Mouse (Mus musculus) kidney, postnatal 4 days (tissue): ENCODE measurements around the gene Arf6.
"Not testable (repeated sequence)": the region's sequence is repeated elsewhere in the genome, so short reads cannot be mapped to it uniquely, and the experiment has no call there.

Experiments
- DNase-seq, 2 experiments: peaks; one replicate each; pipeline ENCODE4 v3.0.0; 2021; ENCODE audit warnings: mixed read lengths in 2 of 2

The Arf6 gene

GRCm38 (mm10) chr12:69373850-69374766, 2.2 kb downstream of the Arf6 start:
- peak in 1 of 2 experiments; percentile 27 for DNase-seq

- no peak for DNase-seq
These were observed 4.2 kb downstream of the Arf6 start for GRCm38 (mm10) chr12:69376132-69376531.

- DNase-seq: no peak
These were observed 5.2 kb downstream of the Arf6 start for GRCm38 (mm10) chr12:69377188-69377587.

DNA sequence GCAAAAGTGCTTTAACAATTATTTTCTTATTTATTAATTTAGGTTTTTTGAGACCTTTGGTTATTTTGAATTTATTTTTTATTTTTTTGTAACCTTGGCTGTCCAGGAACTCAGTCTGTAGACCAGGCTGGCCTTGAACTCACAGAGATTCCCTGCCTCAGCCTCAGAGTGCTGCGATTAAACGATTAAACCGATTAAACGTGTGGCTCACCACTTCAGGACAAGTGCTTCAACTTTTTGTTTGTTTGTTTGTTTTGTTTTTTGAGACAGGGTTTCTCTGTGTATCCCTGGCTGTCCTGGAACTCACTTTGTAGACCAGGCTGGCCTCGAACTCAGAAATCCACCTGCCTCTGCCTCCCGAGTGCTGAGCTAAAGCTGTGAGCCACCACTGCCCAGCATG, 5.7 kb downstream of the Arf6 start:
- not testable (repeated sequence) for DNase-seq

DNA sequence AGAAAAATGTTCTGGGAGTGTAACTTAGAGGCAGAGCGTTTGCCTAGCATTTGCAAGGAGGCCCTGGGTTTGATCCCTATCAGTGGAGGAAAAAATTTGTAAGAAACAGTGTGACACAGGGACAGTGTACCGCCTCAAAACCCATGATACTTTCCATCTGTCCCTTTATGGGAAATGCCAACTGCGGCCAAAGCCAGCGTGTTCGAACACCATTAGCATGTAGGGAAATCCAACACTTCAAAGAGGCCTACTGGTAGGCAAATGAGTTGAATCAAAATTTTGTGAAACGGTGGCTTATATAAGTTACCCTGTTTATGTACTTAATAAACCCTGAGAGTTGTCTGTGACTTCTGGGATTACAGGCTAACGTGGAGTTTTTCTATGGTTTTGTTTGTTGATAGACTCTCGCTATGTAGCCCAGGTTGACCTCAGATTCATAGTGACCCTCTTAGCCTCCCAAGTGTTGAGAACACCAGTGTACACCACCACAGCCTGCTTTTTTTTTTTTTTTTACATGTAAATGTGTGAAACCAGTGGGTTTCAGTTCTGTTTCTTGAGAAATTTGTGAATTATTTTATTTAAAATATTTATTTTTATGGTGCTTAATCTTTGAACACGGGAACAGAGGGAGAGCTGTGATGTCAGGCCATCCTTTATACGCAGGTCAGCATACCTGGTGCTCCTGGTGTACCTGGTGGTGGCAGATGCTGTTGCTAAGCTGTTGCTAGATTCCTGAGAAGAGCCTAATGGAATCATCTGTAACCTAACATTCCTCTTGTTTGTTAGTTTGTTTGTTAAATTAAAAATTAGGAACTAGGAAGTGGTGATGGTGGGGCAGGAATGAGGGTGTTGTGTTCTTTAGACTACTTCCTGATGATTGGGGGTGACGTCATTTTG, 6.9 kb downstream of the Arf6 start:
- no peak for DNase-seq

DNA sequence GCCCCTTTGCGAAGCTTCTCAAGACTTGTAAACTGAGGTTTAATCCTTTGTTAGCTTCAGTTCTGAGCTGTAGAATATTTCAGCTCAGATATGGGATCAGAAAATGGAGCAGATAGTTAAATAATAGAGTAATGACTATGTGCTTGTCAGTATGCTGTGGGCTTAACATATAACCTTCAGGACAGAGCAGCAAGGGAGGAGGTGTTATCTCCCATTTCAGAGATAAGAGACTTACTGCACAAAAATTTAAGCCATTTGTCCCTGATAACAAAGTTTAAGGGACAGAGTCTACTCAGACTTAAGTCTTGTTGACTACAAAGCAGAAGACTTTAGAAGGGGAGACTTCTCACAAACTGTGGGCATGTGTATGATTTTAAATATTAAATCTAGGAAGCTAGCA, 10.9 kb downstream of the Arf6 start:
- DNase-seq: no peak

DNA sequence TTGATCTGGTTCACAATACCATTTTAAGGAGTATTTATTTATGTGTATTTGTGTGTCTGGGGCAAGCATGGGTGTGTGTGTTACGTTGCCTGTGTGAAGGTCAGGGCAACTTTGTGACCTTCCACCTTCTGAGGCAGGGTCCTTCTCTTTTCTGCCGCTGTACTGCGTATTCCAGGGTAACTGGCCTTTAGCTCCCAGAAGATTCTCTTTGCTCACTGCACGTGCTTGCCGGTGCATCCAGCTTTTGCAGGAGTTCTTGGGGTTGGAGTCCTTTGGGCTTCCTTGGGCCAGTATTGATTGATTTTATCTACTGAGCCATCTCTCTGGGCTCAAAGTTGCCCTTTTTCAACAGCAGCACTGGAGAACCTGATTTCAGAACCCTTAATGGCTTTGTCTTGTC, 12.7 kb downstream of the Arf6 start:
- no peak for DNase-seq

DNA sequence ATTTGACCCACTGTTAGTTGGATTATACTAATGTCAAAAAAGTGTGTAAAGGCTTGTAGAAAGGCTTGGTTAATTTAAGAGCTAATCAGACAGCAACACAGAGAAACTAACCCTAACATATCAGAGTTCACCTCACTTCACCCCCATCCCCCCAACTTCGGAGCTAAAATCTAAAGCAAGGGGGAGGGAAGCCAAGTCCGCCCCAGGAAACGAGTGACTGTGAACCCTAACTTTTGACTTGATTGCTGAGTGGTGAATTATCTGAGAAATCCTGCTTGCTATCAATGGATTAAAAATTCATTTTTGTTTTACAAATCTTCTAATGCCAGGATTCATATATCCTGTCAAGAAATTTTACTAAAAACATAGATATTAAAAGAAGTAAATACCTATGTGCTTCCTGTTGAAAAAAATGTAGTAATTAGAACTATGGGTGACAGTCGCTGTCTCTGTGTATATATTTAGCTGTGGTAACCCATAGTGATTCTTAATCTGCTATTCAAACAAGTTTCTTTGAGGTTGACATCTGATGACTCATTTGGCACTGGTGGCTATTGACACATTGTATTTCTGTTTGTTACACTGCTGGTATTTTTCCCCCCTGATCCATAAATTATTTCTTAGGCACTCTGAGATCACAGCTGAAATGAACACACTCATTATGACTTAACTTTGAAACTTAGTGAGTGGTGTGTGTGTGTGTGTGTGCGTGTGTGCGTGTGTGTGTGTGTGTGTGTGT, 13.8 kb downstream of the Arf6 start:
- no peak for DNase-seq

DNA sequence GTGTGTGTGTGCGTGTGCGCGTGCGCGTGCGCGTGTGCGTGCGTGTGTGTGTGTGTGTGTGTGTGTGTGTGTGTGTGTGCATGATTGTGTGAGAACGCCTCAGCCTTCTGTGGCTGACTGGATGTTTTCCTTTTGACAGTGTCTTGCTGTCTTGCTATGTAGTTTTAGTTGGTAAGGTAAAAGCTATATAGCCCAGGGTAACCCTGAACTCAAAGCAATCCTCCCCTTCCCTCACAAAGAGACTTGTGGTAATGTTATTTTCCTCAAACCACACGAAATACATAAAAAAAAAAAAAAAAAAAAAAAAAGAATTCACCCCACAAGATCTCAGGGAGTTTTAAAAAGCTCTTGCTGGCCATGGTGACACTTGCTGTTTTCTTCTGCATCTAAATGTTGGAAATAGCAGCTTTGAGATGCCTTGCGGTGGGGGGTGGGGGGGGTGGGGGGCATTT, 14.4 kb downstream of the Arf6 start:
- DNase-seq: not testable (repeated sequence)

- no peak for DNase-seq
These were observed 16.4 kb downstream of the Arf6 start for GRCm38 (mm10) chr12:69388321-69388869.

DNA sequence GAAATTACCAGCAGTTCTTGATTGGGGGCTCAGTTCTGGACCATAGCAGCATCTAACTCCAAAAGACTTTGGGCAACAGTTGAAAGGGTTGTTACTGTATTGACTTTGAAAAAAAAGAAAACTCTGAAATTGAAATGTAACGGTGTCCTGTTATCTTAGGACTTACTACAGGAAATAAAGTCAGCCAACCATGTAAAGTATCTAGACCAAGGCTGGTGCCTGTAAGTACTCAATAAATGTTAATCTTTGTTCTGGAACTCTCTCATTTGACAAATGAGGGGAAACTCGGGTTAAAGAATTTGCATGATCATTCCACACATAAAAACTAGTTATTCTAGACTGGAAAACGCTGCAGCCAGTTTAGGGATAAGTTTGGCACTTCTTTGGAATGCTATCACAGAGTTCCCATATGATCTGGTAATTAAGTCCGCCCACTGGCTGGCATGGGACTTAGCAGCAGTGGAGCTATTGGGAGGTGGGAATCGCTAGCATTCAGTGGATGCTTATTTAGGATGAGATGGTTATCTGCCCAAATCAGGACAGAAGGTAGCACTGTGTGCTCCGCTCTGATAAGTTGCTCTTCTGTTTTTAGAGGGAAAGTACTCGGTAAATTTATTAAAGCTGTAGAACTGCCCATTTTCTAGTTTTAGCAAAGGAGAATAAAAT, 17.5 kb downstream of the Arf6 start:
- no peak for DNase-seq

DNA sequence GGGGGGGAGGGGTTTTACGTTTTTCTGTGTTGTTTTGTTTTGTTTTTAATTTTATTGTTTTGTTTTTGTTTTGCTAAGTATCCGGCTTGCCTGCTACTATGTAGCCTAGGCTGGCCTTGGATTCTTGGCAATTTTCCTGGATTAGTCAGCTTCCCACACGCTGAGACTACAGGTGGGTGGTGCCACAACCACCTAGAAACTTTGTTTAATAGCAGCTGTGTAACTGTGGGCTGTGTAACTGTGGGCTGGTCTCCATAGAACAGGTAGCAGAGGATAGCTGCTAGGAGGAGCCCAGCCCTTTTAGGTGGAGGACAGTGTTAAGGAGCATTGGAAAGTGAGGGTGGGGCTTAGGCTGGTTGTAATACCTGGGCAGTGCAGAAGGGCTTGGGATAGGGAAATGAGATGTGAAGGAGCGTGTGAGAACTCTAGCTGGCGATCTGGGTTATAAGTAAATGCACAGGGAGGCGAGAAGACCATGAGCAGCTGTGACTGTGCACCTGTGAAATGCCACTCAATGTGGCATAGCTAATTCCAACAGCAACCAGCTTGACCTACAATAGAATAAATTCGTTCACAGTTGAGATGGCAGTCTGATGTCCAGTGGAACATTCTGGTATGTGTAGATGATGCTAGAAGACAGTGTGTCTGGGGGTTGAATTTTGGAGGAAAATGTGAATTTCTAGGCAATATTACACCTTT, 18.2 kb downstream of the Arf6 start:
- DNase-seq: no peak

DNA sequence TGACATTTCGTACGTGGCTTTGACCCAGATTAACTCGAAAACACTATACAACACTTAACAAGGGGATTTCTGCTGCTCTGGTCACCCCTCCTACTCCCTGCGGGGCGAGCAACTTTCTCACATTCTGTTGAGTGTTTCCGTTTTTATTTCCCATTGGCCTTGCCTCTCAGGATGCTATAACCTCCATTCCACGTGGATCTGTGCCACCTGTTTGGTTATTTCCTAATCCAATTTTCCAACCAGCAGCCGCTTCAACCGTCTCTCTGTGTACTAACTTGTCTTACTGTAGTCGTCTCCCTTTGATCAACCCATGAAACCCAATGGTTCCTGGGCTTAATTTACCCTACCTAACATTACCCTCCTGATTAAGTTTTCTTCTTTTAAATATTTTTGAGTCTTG, 21.1 kb downstream of the Arf6 start:
- no peak for DNase-seq

DNA sequence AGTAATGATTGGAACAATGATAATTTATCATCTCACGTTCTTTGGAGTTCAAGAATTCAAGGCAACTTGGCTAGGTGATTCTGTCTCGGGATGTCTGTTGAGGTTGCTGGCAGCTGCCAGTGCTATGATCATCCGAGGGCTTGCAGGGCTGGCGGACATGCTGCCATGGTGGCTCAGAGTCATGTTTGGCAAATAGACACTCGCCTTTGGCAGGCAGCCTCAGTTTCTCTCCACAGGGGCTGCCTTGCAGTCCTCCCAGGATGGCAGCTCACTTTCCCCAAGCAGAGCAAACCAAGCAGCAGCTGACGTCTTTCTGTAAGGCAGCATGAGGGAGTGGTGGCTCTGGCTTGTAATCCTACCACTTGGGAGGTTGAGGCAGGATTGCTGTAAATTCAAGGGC, 22.5 kb downstream of the Arf6 start:
- DNase-seq: no peak

GRCm38 (mm10) chr12:69400367-69400766, 28.4 kb downstream of the Arf6 start:
- no peak for DNase-seq

DNA sequence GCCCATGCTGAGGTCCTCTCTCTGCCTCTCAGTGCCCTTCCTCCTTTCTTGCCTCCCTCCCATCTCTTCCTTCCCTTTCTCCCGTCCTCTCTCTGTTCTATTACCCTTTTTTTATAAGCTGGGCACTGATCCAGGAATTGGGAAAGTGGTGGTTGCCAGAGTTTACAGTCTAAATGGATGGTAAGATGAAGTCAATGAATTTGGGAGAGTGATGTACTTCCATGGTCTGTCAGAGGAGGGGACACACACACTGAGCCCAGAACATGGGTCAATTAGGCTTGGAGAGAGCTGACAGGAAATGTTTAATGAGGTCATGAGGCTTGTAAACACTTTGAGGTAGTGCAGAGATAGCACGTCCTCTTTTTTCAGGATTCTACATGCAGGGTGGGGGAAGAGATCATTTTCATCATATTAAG, 28.9 kb downstream of the Arf6 start:
- no peak for DNase-seq

DNA sequence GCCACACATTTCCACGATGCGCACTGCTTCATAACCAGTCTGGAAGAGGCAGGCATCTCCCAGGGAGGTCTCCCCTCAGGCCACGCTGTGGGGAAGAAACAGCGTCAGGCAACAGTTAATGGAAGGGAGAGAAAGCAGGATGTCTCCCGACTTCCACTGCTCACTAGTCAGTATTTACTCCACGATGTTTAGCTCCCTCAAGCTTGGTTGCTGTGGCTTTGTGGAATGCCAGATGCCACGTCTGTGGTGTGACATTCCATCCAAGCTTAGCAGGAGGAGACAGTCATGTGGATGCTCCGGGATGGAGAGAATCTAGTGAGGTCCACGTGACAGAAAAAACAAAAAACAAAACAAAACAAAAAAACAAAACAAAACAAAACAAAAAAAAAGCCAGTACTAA, 30.1 kb downstream of the Arf6 start:
- DNase-seq: no peak

- no peak for DNase-seq
These were observed 30.7 kb downstream of the Arf6 start for GRCm38 (mm10) chr12:69402594-69403167.

DNA sequence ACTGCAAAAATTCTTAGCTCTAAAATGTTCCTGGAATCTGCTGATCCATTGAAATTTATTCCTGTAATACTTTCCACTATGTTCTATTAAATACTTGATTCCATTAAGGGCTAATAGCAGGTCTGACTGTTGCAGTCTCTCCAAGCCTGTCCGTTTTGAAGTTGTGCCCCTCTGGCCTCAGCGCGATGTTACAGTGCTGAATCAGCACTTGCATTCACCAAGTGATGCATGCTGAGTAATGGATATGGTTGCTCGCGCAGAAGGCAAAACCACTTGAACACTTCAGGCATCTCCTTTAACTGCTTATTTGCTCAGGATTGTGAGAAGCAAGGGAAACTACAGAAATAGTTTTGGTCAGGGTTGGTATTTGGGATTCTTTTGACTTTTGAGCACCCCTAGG, 38.8 kb downstream of the Arf6 start:
- DNase-seq: no peak

DNA sequence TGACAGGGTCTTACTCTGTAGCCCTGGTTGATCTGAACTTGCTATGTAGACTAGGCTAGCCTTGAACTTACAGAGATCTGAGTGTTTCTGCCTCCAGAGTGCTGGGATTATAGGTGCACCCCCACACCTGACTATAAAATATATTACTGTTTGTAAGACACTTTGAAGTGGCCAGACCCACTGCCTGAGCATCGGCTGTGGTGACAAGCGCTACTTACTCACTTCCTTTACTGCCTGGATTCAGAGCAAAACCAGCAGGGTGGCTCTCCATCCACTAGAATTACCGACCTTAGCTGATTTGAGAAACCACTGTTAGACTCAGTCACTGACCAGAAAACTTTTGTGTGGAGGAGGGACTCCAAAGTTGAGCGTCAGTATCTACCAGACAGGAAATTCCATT, 40.0 kb downstream of the Arf6 start:
- DNase-seq: no peak

DNA sequence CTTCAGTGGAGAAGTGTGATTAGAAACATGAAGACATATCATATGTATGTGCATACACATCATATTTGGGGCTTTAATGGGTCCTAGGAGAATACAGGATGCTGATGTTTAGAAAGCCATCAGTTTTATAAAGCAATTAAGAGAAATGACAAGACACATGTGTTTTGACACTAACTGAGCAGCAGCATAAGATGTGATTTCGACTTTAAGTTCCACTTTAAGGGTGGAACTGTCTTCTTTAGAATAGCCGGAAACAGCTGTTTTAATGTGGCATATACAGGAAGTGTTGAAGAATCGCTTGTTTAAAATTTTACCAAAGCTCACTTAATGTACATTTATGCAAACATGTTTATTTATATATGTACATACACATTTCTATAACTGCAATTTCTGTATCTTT, 41.4 kb downstream of the Arf6 start:
- DNase-seq: no peak
